Mouse (Mus musculus): ENCODE data around the gene Ttll2. TPM values are rescaled to one million over a fixed set of nuclear protein-coding genes. Genes with fewer than 3 reads are reported as not detected.
A peak's percentile ranks its signal among the peaks of the same experiment; 100 is the strongest.
"Not testable (repeated sequence)": the region's sequence is repeated elsewhere in the genome, so short reads cannot be mapped to it uniquely, and the experiment has no call there.

The Ttll2 gene
- not detected in 3 replicates for total RNA-seq (2017)

DNA sequence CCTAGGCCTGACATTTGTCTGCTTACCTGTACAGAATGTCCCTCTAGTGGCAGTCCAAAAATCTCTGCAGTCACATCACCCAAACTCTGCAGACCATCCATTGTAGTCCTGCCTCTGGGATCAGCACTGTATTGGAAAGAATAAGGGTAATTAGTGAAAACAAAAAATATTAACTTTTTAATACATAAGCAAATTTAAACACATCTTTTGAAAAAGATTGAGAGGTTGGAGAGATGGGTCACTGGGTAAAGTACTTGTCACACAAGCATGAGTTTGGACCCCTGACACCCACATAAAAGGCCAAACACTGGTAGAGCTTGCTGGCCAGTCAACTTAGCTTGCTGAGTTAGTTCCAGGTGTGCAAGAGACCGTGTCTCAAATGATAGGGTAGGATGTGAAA lies at the start of gene Ttll2:
Ttll2 (minus strand) TSS at position 101 of the 400 bp plus-strand sequence.
- not testable (repeated sequence) for ATAC-seq (replicated peaks; ENCODE audit: insufficient number of reproducible peaks, low FRiP score, low TSS enrichment, poor library complexity, severe bottlenecking)

GRCm38 (mm10) chr17:7399770-7400169 lies 47.3 kb upstream of the Ttll2 start:
- ATAC-seq (replicated peaks; ENCODE audit: insufficient number of reproducible peaks, low FRiP score, low TSS enrichment, poor library complexity, severe bottlenecking), result not testable (repeated sequence)

DNA sequence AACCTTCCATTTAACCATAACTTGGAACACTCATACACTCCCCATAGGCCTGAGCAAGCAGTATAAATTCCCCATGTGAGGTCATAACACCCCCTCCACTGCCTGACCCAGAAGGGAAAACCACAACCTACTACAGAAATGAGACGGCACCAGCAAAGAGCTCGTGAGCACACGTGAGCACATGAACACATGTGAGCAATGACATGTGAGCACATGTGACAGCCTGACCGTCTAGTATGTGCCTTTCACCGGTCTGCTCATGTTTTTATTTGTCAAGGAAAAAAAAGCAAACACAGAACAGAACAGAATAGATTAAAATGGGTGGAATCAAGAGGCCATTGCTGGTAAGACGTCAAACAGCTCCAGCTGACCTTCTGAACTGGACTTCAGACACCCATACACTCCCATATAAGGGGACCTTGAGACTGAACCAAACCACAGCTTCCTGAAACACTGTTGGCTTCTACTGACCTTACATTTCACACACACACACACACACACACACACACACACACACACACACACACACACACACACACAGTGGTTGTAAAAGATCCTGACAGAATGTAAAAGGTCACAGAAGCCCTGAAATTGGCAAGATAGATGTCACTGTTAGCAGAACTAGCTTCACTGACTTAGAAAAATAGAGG lies 45.8 kb upstream of the Ttll2 start:
- ATAC-seq (replicated peaks; ENCODE audit: insufficient number of reproducible peaks, low FRiP score, low TSS enrichment, poor library complexity, severe bottlenecking), result peak; percentile 86

- not testable (repeated sequence) for ATAC-seq (replicated peaks; ENCODE audit: insufficient number of reproducible peaks, low FRiP score, low TSS enrichment, poor library complexity, severe bottlenecking)
Observed at GRCm38 (mm10) chr17:7397079-7397478, 44.6 kb upstream of the Ttll2 start.

- ATAC-seq (replicated peaks; ENCODE audit: insufficient number of reproducible peaks, low FRiP score, low TSS enrichment, poor library complexity, severe bottlenecking), result peak; percentile 41
Observed at GRCm38 (mm10) chr17:7396288-7396687, 43.8 kb upstream of the Ttll2 start.

GRCm38 (mm10) chr17:7395671-7396070 lies 43.2 kb upstream of the Ttll2 start:
- ATAC-seq (replicated peaks; ENCODE audit: insufficient number of reproducible peaks, low FRiP score, low TSS enrichment, poor library complexity, severe bottlenecking), result not testable (repeated sequence)

GRCm38 (mm10) chr17:7395116-7395515 lies 42.6 kb upstream of the Ttll2 start:
- ATAC-seq (replicated peaks; ENCODE audit: insufficient number of reproducible peaks, low FRiP score, low TSS enrichment, poor library complexity, severe bottlenecking), result not testable (repeated sequence)

GRCm38 (mm10) chr17:7389898-7390297 lies 37.4 kb upstream of the Ttll2 start:
- not testable (repeated sequence) for ATAC-seq (replicated peaks; ENCODE audit: insufficient number of reproducible peaks, low FRiP score, low TSS enrichment, poor library complexity, severe bottlenecking)

GRCm38 (mm10) chr17:7388958-7389356 lies 36.5 kb upstream of the Ttll2 start:
- not testable (repeated sequence) for ATAC-seq (replicated peaks; ENCODE audit: insufficient number of reproducible peaks, low FRiP score, low TSS enrichment, poor library complexity, severe bottlenecking)

GRCm38 (mm10) chr17:7388341-7388957 lies 36.0 kb upstream of the Ttll2 start:
- not testable (repeated sequence) for ATAC-seq (replicated peaks; ENCODE audit: insufficient number of reproducible peaks, low FRiP score, low TSS enrichment, poor library complexity, severe bottlenecking)

DNA sequence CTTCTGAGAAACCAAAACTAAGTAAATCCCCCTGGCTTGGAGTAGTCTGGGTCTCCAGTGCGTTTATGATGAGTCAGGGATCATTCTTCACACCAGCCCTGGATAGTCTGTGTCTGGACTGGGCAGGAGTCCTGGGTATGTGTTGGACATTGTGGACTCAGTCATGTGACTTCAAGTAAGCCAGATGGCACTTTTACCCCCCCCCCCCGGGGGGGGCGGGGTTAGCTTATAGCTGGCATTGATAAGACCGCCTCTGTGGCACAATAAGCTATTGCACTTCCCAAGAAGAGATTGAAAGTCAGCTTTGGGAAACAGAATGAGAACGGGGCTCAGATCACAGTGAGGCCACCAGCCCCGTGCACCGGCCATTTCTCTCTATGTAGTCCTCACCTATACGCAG lies 33.5 kb upstream of the Ttll2 start:
- not testable (repeated sequence) for ATAC-seq (replicated peaks; ENCODE audit: insufficient number of reproducible peaks, low FRiP score, low TSS enrichment, poor library complexity, severe bottlenecking)

GRCm38 (mm10) chr17:7385364-7385763 lies 32.9 kb upstream of the Ttll2 start, which contains the start of gene Unc93a2:
Gene Unc93a2 (minus strand): TSS chr17:7385464.
- not testable (repeated sequence) for ATAC-seq (replicated peaks; ENCODE audit: insufficient number of reproducible peaks, low FRiP score, low TSS enrichment, poor library complexity, severe bottlenecking)

DNA sequence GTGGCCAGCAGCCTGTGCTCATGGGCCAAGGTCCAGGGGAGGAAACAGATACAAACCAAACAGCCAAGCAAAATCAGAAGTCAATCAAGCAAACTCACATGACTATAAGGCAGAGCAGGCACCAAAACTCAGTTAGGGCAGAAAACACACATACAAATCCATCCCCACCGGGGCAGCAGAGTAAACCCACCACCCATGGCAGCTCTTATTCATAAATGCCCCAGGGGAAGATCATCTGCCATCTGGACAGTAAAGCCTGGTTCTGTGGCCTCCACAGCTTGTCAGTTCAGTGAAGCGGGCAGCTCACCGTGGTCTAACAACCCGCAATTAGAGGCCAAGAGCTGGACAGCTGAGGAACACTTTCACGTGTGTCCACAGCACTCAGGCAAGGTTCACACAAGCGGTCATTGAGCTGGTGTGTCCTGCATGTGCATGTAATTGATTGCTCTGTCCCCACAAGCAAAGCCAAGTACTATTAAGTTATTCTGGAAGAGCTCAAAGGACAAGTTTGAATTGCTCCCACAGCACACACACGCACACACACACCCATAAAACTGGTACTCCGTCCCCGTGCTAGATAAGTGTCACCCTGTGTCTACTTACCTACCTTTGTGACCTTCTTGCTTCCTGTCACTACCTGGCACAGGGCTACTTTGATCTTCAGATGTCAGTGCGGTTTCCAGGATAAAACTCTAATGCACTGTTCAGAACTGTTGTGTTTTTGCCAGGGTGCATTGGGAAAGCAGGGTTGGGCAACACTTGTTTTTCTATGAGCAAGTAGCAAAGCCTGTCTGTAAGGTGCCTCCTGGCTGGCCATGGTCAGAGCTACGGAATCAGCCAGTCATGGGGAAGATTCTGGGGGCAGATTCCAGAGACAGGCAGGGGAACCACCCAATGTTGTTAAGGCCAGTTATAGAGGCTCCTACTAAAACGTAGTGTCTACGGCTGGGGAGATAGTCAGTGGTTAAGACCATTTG lies 31.0 kb upstream of the Ttll2 start:
- ATAC-seq (replicated peaks; ENCODE audit: insufficient number of reproducible peaks, low FRiP score, low TSS enrichment, poor library complexity, severe bottlenecking), result not testable (repeated sequence)

GRCm38 (mm10) chr17:7382711-7383110 lies 30.2 kb upstream of the Ttll2 start:
- ATAC-seq (replicated peaks; ENCODE audit: insufficient number of reproducible peaks, low FRiP score, low TSS enrichment, poor library complexity, severe bottlenecking), result not testable (repeated sequence)

- not testable (repeated sequence) for ATAC-seq (replicated peaks; ENCODE audit: insufficient number of reproducible peaks, low FRiP score, low TSS enrichment, poor library complexity, severe bottlenecking)
Observed at GRCm38 (mm10) chr17:7377907-7378306, 25.4 kb upstream of the Ttll2 start.

DNA sequence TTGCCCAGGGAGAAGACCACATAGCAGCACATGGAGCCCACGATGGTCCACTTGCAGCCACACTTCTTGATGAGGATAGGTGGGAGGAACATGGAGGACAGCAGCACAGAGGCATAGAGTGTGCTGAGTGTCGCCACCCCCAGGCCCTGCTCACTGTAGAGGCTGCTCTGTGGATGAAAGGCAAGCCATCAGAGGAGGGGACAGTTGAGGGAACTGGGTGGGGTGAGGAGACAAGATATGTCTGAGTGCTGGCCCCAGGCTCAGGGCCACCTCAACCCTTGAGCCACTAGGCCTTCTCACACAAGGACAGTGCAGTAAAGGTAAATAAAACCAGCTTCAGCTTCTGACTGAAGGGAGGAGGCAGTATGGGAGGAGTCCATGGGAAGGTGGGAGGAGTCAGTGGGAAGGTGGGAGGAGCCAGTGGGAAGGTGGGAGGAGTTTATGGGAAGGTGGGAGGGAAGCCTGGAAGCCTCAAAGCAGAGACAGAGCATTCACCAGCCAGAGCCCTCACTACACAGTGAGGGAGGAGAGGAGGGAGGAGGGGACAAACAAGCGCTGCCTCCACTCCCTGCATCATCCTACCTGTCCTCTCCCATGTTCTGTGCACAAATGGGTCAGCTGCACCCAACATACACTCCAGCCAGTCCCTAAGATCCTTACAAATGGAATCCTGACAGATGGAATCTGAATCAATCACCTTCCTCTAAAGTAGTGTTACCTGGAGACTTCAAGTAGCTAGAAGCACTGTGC lies 24.6 kb upstream of the Ttll2 start:
- 0 out of 2 replicates have a peak, but pooled peaks have one; percentile 32 for ATAC-seq (replicated peaks; ENCODE audit: insufficient number of reproducible peaks, low FRiP score, low TSS enrichment, poor library complexity, severe bottlenecking)

- not testable (repeated sequence) for ATAC-seq (replicated peaks; ENCODE audit: insufficient number of reproducible peaks, low FRiP score, low TSS enrichment, poor library complexity, severe bottlenecking)
Observed at GRCm38 (mm10) chr17:7371879-7372278, 19.4 kb upstream of the Ttll2 start, which contains the start of gene Gm49630. Gene Gm49630 (minus strand): TSS chr17:7371979.

DNA sequence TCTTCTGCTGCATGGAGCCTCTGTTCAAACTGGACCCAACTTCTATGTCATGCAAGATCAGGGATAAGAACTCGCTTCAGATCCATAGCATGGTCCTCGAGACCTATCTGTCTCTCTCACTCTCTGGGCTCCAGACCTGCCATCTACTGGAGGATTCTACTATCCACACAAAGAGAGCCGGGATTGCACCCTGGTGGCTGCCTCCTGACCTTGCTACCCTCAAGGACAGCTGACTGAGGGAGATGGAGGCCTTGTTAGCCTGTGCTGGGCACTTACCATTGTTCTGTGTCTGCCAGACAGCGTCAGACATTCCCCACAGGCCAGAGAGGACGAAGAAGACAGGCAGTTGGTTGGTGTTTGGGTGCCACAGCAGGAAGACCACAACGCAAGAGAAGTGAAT lies 16.9 kb upstream of the Ttll2 start:
- ATAC-seq (replicated peaks; ENCODE audit: insufficient number of reproducible peaks, low FRiP score, low TSS enrichment, poor library complexity, severe bottlenecking), result not testable (repeated sequence)
